Mouse (Mus musculus): ENCODE measurements at regions not wholly inside any gene's neighbourhood (a gene's known extent, or its start where the extent isn't known, plus 50 kb on each side); places are given as distances from the start of the nearest gene placed in this dataset.
"Not testable (repeated sequence)": the region's sequence is repeated elsewhere in the genome, so short reads cannot be mapped to it uniquely, and the experiment has no call there.

DNA sequence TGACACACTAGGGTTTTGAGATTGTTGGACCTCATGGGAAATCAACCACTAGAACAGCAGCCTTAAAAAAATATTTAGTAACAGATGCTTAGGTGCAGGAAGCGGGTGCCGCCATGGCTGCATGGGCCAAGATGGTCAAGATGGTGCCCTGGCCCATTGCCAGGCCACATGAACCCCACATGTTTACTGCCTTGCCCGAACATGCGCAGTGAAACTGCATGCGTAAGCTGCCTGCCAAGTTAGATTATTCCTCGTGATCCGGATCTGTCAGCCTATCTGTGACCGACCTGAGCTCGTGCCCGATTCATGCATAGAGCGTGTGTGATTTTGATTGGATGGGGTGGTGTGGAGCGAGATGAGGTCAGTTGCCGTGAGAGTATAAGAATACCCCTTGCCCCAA lies 93.2 kb upstream of the Kcnmb2 start:
- TF ChIP-seq CTCF (IDR thresholded peaks at IDR 0.05); POLR2A (IDR thresholded peaks at IDR 0.05; ENCODE audit: insufficient read depth, low read depth, low read length): not testable (repeated sequence)

Data from heart, adult 2 months (tissue).